12 mouse cellular contexts compared by ENCODE assay signal in the genomic region with DNA sequence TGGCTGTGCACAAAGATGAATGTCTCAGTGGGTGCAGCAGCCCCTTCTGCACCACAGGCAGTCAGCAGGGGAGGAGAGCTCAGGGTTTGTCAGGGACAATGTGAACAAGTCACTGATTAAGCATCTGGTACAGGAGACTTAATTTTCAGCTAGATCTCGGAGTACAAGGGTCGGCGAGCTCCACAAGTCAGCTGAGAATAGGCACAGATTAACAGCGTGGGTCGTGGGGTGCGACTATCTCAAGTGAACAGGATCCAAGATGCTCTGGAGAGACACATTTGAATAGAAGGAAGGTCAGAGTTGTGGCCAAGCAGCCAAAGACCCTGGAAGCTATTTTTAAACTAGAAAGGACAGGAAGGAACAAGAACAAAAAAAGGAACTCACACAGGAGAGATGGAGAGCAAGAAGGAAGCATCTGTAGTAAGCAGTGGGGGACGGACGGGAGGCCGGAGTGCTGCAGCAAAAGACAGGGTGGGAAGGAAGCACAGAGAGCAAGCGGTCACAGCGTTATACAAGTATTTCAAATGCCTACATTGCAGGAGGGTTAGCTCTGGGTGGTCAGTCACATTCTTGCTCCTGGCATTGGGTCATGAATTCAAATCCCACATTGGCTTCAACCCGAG.
DNase-seq lines count a peak whose midpoint lies in the region; ATAC-seq and TF ChIP-seq lines count a peak whose summit lies in the region.
"Had no signal": no experiment of that assay in that cellular context is flagged by ENCODE, and none has a peak within 500 bp of the region (broad histone marks: within the 10 kb centered on the region; RNA-seq: fewer than 3 reads in every experiment).

No protein-coding gene starts in this region.

- H3K9me3 ChIP-seq in MEL (replicated peaks; ENCODE audit: insufficient read depth, low read length), result no peaks in the 10 kb centered on the region
- H3K9me3 ChIP-seq in intestine, postnatal 0 days (ENCODE audit: control insufficient read depth), result no peaks in the 10 kb centered on the region
- no peaks in the 10 kb centered on the region for H3K9me3 ChIP-seq in liver, embryonic 15.5 days (replicated peaks)
- H3K9me3 ChIP-seq in midbrain, embryonic 11.5 days (ENCODE audit: control insufficient read depth, low read length), result no peaks in the 10 kb centered on the region
- H3K9me3 ChIP-seq: neural tube, embryonic 12.5 days had no signal

- TF ChIP-seq EP300 in heart, adult 2 months (IDR thresholded peaks at IDR 0.05; ENCODE audit: insufficient read depth, low read depth, low read length), result peak; percentile 60; the same call in 1 of the 2 replicates
- no peak for TF ChIP-seq EP300 in MEL (IDR thresholded peaks at IDR 0.05; ENCODE audit: low read depth in 1 of 2, low read length in 2 of 2)

- ATAC-seq in intestine, postnatal 0 days, result no peak
- no peak for ATAC-seq in liver, embryonic 15.5 days (ENCODE audit: insufficient read depth)
- no peak for ATAC-seq in midbrain, embryonic 11.5 days (ENCODE audit: low FRiP score)
- ATAC-seq: CD4-positive, CD25-positive, alpha-beta regulatory T cell, adult 4 months had no signal

- peak in 1 of 2 experiments; percentile 37 for DNase-seq in heart, adult 2 months
- no peak for DNase-seq in heart, postnatal 14 days
- DNase-seq in MEL (ENCODE audit: low read depth, low spot score), result peak; percentile 23
- DNase-seq in gastrocnemius, postnatal 25 days, result no peak
- DNase-seq in midbrain, embryonic 11.5 days (ENCODE audit: low spot score, missing footprints), result no peak
- no peak for DNase-seq in thymus, postnatal 10 days (ENCODE audit: low spot score in 2 of 2)
- DNase-seq: cerebellum, adult 9-10 months had no signal

- H3K4me1 ChIP-seq in heart, adult 2 months (ENCODE audit: control insufficient read depth, insufficient read depth, low read length), result peaks cover 55% of the 10 kb centered on the region
- H3K4me1 ChIP-seq in MEL (ENCODE audit: control insufficient read depth in 1 of 2, insufficient read depth in 2 of 2, low read length in 2 of 2), result peaks cover 13 to 37% of the 10 kb centered on the region in 2 experiments
- H3K4me1 ChIP-seq in intestine, postnatal 0 days (replicated peaks; ENCODE audit: control insufficient read depth, insufficient read depth, low read length), result peaks cover 30% of the 10 kb centered on the region
- peaks cover 67% of the 10 kb centered on the region for H3K4me1 ChIP-seq in liver, embryonic 15.5 days (replicated peaks)
- H3K4me1 ChIP-seq in midbrain, embryonic 11.5 days (ENCODE audit: control insufficient read depth, insufficient read depth, low read length), result no peaks in the 10 kb centered on the region

- intact Hi-C loops in heart, adult 2 months (cut with DNase I), result no loop called here
- intact Hi-C loops in heart, postnatal 14 days (cut with DNase I), result loop anchor here (5.0 kb wide), 1 partner anchor 35 kb away; no protein-coding TSS in a partner anchor

- peaks cover 47% of the 10 kb centered on the region for H3K36me3 ChIP-seq in heart, adult 2 months (ENCODE audit: control insufficient read depth, insufficient read depth, low read length)
- H3K36me3 ChIP-seq in MEL (ENCODE audit: control insufficient read depth in 1 of 2, insufficient read depth in 2 of 2, low read length in 2 of 2), result peaks cover 0 to 25% of the 10 kb centered on the region in 2 experiments; a peak in 2 of 4 replicates
- H3K36me3 ChIP-seq in intestine, postnatal 0 days (ENCODE audit: control insufficient read depth, insufficient read depth), result peaks cover 15% of the 10 kb centered on the region; the same call in 1 of the 2 replicates
- no peaks in the 10 kb centered on the region for H3K36me3 ChIP-seq in liver, embryonic 15.5 days (replicated peaks)
- no peaks in the 10 kb centered on the region for H3K36me3 ChIP-seq in midbrain, embryonic 11.5 days (ENCODE audit: control insufficient read depth, insufficient read depth, low read length)
- H3K36me3 ChIP-seq: neural tube, embryonic 12.5 days had no signal

- peak overlapping the region; percentile 73 for H3K27ac ChIP-seq in heart, adult 2 months
- H3K27ac ChIP-seq in MEL (ENCODE audit: control insufficient read depth, low read depth, low read length), result no peak overlapping the region
- H3K27ac ChIP-seq in intestine, postnatal 0 days (ENCODE audit: low read depth, low read length), result peak overlapping the region; percentile 57; the same call in 1 of the 2 replicates
- H3K27ac ChIP-seq in liver, embryonic 15.5 days (replicated peaks), result 0 out of 2 replicates have a peak overlapping the region, but pooled peaks have one; percentile 0
- no peak overlapping the region for H3K27ac ChIP-seq in midbrain, embryonic 11.5 days (ENCODE audit: low read depth, low read length)
- H3K27ac ChIP-seq: neural tube, embryonic 12.5 days had no signal

- no peak for TF ChIP-seq CTCF in heart, adult 2 months (IDR thresholded peaks at IDR 0.05)
- no peak for TF ChIP-seq CTCF in MEL (IDR thresholded peaks at IDR 0.05 in 2 of 3, conservative IDR thresholded peaks at IDR 0.05 in 1 of 3; ENCODE audit: control insufficient read depth in 1 of 3, insufficient read depth in 1 of 3, low read depth in 2 of 3, low read length in 3 of 3, poor library complexity in 1 of 3, severe bottlenecking in 1 of 3)
- TF ChIP-seq CTCF in intestine, postnatal 0 days (IDR thresholded peaks at IDR 0.05; ENCODE audit: low read depth), result no peak

- 18% methylated on average over 12 of the region's 12 CpGs for WGBS in heart, adult 2 months
- WGBS in intestine, postnatal 0 days, result 60% methylated on average over 12 of the region's 12 CpGs
- 13% methylated on average over 12 of the region's 12 CpGs for WGBS in liver, embryonic 15.5 days (ENCODE audit: insufficient replicate concordance)
- WGBS in midbrain, embryonic 11.5 days, result 82% methylated on average over 12 of the region's 12 CpGs

- peak overlapping the region; percentile 29 for H3K4me3 ChIP-seq in heart, adult 2 months
- no peak overlapping the region for H3K4me3 ChIP-seq in MEL (ENCODE audit: control insufficient read depth in 1 of 2, insufficient read depth in 1 of 2, low read depth in 2 of 2, low read length in 2 of 2)
- H3K4me3 ChIP-seq in intestine, postnatal 0 days (ENCODE audit: low read depth, low read length), result no peak overlapping the region
- no peak overlapping the region for H3K4me3 ChIP-seq in liver, embryonic 15.5 days (replicated peaks)
- H3K4me3 ChIP-seq in midbrain, embryonic 11.5 days (ENCODE audit: low read depth, low read length), result no peak overlapping the region
- H3K4me3 ChIP-seq: erythroblast, embryonic 14.5 days; neural tube, embryonic 12.5 days had no signal

- TF ChIP-seq RAD21 in MEL (IDR thresholded peaks at IDR 0.05; ENCODE audit: low read depth, low read length), result no peak

- 0 out of 2 replicates have a peak overlapping the region, but pooled peaks have one; percentile 27 for H3K4me2 ChIP-seq in intestine, postnatal 0 days (replicated peaks; ENCODE audit: low read depth)
- H3K4me2 ChIP-seq in liver, embryonic 15.5 days, result peak overlapping the region; percentile 4; the same call in 1 of the 2 replicates
- no peak overlapping the region for H3K4me2 ChIP-seq in midbrain, embryonic 11.5 days
- H3K4me2 ChIP-seq: neural tube, embryonic 12.5 days had no signal

- TF ChIP-seq POLR2A in heart, adult 2 months (IDR thresholded peaks at IDR 0.05; ENCODE audit: insufficient read depth, low read depth, low read length), result no peak
- no peak for TF ChIP-seq POLR2A in MEL (IDR thresholded peaks at IDR 0.05; ENCODE audit: control insufficient read depth in 1 of 2, insufficient read depth in 1 of 2, low read depth in 1 of 2, low read length in 2 of 2, poor library complexity in 1 of 2)

- H3K27me3 ChIP-seq in heart, adult 2 months (ENCODE audit: control insufficient read depth, insufficient read depth, low read length), result no peaks in the 10 kb centered on the region
- no peaks in the 10 kb centered on the region for H3K27me3 ChIP-seq in MEL (ENCODE audit: control insufficient read depth in 1 of 2, insufficient read depth in 2 of 2, low read length in 2 of 2)
- H3K27me3 ChIP-seq in intestine, postnatal 0 days (replicated peaks; ENCODE audit: control insufficient read depth, insufficient read depth, low read length), result no peaks in the 10 kb centered on the region
- H3K27me3 ChIP-seq in liver, embryonic 15.5 days, result peaks cover 35% of the 10 kb centered on the region
- H3K27me3 ChIP-seq in midbrain, embryonic 11.5 days (ENCODE audit: control insufficient read depth, insufficient read depth, low read length), result no peaks in the 10 kb centered on the region
- H3K27me3 ChIP-seq: neural tube, embryonic 12.5 days had no signal

- peaks cover 5% of the 10 kb centered on the region for H3K79me2 ChIP-seq in heart, adult 2 months (replicated peaks; ENCODE audit: control insufficient read depth, insufficient read depth, low read length)
- H3K79me2 ChIP-seq in MEL (ENCODE audit: control insufficient read depth, insufficient read depth, low read length, poor library complexity), result no peaks in the 10 kb centered on the region; the same call in 1 of the 2 replicates

- peak overlapping the region; percentile 22; the same call in 1 of the 2 replicates for H3K9ac ChIP-seq in heart, adult 2 months (ENCODE audit: low read depth, low read length)
- no peak overlapping the region for H3K9ac ChIP-seq in MEL (ENCODE audit: control insufficient read depth, low read depth, low read length, poor library complexity, severe bottlenecking)
- no peak overlapping the region for H3K9ac ChIP-seq in intestine, postnatal 0 days (ENCODE audit: low read depth, low read length)
- no peak overlapping the region for H3K9ac ChIP-seq in liver, embryonic 15.5 days
- no peak overlapping the region for H3K9ac ChIP-seq in midbrain, embryonic 11.5 days (ENCODE audit: low read length)
- H3K9ac ChIP-seq: neural tube, embryonic 12.5 days had no signal

TF ChIP-seq in MEL, 35 proteins besides CTCF, POLR2A, EP300 and RAD21:
- TF ChIP-seq ZMIZ1 (IDR thresholded peaks at IDR 0.05; ENCODE audit: low read depth, low read length), result no peak
- TF ChIP-seq SIN3A (IDR thresholded peaks at IDR 0.05; ENCODE audit: low read length), result peak; percentile 29; the same call in 1 of the 2 replicates

Comparison
In these comparisons a context has a peak if more than half of its experiments do, and no peak if none do; other contexts are left out.
1. H3K27ac ChIP-seq: peak in heart, adult 2 months (single experiment), intestine, postnatal 0 days (single experiment) and liver, embryonic 15.5 days (single experiment); none in MEL (single experiment) and midbrain, embryonic 11.5 days (single experiment).